9 mouse cellular contexts compared by ENCODE assay signal in the genomic region with DNA sequence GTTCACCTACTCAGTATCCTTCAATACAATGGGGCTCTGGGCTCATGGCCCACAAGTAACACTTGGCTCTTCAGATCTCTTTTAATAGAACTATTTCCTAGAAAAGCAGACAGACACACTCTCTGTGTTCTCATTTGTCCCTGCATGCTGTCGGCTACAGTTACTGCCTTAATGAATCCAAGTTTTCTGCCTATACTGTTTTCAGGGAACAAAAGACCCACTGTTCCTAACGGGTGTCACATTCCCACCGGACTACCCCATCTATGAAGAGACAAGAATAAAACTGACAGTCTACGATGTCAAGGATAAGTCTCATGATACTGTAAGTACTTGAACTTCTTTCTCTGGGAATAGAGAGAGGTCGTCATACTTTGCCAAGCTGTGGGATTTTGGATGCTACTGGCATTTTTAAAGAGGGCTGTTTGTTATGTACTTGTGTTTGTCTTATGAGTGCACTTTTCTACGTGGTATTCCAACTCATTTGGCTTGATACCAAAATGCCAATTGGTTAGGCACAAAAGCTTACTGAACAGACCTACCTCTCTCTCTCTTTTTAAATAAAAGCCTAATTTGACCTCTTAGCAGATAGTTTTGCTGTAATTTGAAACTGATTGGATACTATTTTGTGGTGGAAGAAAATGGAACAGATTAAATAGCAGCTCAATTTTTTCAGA.
DNase-seq lines count a peak whose midpoint lies in the region; ATAC-seq lines count a peak whose summit lies in the region.
"Had no signal": no experiment of that assay in that cellular context is flagged by ENCODE, and none has a peak within 500 bp of the region (broad histone marks: within the 10 kb centered on the region; RNA-seq: fewer than 3 reads in every experiment).

No protein-coding gene starts in this region.

- H3K36me3 ChIP-seq in hindbrain, embryonic 12.5 days = no peaks in the 10 kb centered on the region
- no peaks in the 10 kb centered on the region for H3K36me3 ChIP-seq in hindbrain, embryonic 10.5 days
- H3K36me3 ChIP-seq in embryonic facial prominence, embryonic 12.5 days = no peaks in the 10 kb centered on the region
- H3K36me3 ChIP-seq in midbrain, embryonic 15.5 days (replicated peaks) = no peaks in the 10 kb centered on the region

- no peak overlapping the region for H3K4me2 ChIP-seq in hindbrain, embryonic 12.5 days (replicated peaks)
- H3K4me2 ChIP-seq in embryonic facial prominence, embryonic 12.5 days (replicated peaks) = no peak overlapping the region
- no peak overlapping the region for H3K4me2 ChIP-seq in midbrain, embryonic 15.5 days

- H3K4me1 ChIP-seq in hindbrain, embryonic 12.5 days = peaks cover 11% of the 10 kb centered on the region
- H3K4me1 ChIP-seq in hindbrain, embryonic 10.5 days (replicated peaks) = peaks cover 25% of the 10 kb centered on the region
- peaks cover 47% of the 10 kb centered on the region for H3K4me1 ChIP-seq in embryonic facial prominence, embryonic 12.5 days
- H3K4me1 ChIP-seq in midbrain, embryonic 15.5 days = peaks cover 7% of the 10 kb centered on the region; the same call in 1 of the 2 replicates

- WGBS in hindbrain, embryonic 12.5 days = 45% methylated on average over 6 of the region's 6 CpGs
- 63% methylated on average over 6 of the region's 6 CpGs for WGBS in hindbrain, embryonic 10.5 days
- WGBS in embryonic facial prominence, embryonic 12.5 days = 22% methylated on average over 6 of the region's 6 CpGs
- WGBS in midbrain, embryonic 15.5 days = 45% methylated on average over 6 of the region's 6 CpGs

- H3K27ac ChIP-seq in hindbrain, embryonic 12.5 days = peak overlapping the region; percentile 44; the same call in 1 of the 2 replicates
- H3K27ac ChIP-seq in hindbrain, embryonic 10.5 days = no peak overlapping the region
- 0 out of 2 replicates have a peak overlapping the region, but pooled peaks have one; percentile 47 for H3K27ac ChIP-seq in embryonic facial prominence, embryonic 12.5 days
- no peak overlapping the region for H3K27ac ChIP-seq in midbrain, embryonic 15.5 days

- H3K9ac ChIP-seq in hindbrain, embryonic 12.5 days = no peak overlapping the region
- H3K9ac ChIP-seq in embryonic facial prominence, embryonic 12.5 days = no peak overlapping the region
- no peak overlapping the region for H3K9ac ChIP-seq in midbrain, embryonic 15.5 days

- no peak overlapping the region for H3K4me3 ChIP-seq in hindbrain, embryonic 12.5 days
- no peak overlapping the region for H3K4me3 ChIP-seq in hindbrain, embryonic 10.5 days
- no peak overlapping the region for H3K4me3 ChIP-seq in embryonic facial prominence, embryonic 12.5 days
- H3K4me3 ChIP-seq in midbrain, embryonic 15.5 days = no peak overlapping the region

- DNase-seq in hindbrain, embryonic 10.5 days (ENCODE audit: low spot score) = no peak
- peak; percentile 92 for DNase-seq in Muller cell, postnatal 12 days (ENCODE audit: inconsistent ontology term)
- no peak for DNase-seq in ovary, postnatal 10 days (ENCODE audit: low spot score)
- DNase-seq in layer of hippocampus, adult 18-20 months (ENCODE audit: low spot score in 2 of 2) = no peak
- DNase-seq: cerebellum, adult 11-12 months; gastrocnemius, postnatal 10 days had no signal

- no peaks in the 10 kb centered on the region for H3K9me3 ChIP-seq in hindbrain, embryonic 12.5 days (replicated peaks)
- no peaks in the 10 kb centered on the region for H3K9me3 ChIP-seq in hindbrain, embryonic 10.5 days
- no peaks in the 10 kb centered on the region for H3K9me3 ChIP-seq in embryonic facial prominence, embryonic 12.5 days
- H3K9me3 ChIP-seq in midbrain, embryonic 15.5 days = no peaks in the 10 kb centered on the region

- ATAC-seq in hindbrain, embryonic 12.5 days (ENCODE audit: low FRiP score) = peak; percentile 55; the same call in 1 of the 2 replicates
- ATAC-seq in embryonic facial prominence, embryonic 12.5 days (ENCODE audit: insufficient number of reproducible peaks, insufficient read depth, low FRiP score, low TSS enrichment) = no peak
- 0 out of 2 replicates have a peak, but pooled peaks have one; percentile 43 for ATAC-seq in midbrain, embryonic 15.5 days (replicated peaks)

- H3K27me3 ChIP-seq in hindbrain, embryonic 12.5 days = no peaks in the 10 kb centered on the region
- H3K27me3 ChIP-seq in hindbrain, embryonic 10.5 days (ENCODE audit: insufficient read depth, poor library complexity, severe bottlenecking) = no peaks in the 10 kb centered on the region
- no peaks in the 10 kb centered on the region for H3K27me3 ChIP-seq in embryonic facial prominence, embryonic 12.5 days
- no peaks in the 10 kb centered on the region for H3K27me3 ChIP-seq in midbrain, embryonic 15.5 days (replicated peaks)

Comparison
In these comparisons a context has a peak if more than half of its experiments do, and no peak if none do; other contexts are left out.
1. H3K27ac ChIP-seq: peak in hindbrain, embryonic 12.5 days (single experiment) and embryonic facial prominence, embryonic 12.5 days (single experiment); none in hindbrain, embryonic 10.5 days (single experiment) and midbrain, embryonic 15.5 days (single experiment).